Mouse (Mus musculus): ENCODE measurements around the gene Pilra.

Gene Pilra

DNA sequence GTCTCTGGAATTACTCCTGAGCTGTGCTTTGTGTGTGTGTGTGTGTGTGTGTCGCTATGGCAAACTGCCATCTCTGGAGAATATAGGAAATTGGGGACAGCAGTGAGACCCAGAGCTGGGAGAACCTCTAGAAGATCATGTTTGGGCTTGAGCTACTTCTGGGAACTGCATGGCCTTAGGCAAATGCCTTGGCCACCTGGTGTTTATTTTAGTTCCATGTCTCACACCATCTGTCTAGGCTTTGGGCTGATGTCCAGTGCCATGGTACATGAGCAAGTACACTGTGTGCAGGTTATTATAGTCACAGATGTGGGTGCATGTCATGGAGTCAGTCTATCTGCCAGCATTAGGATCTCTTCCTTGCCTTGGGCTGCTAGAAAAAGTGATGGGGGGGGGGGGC is 13.5 kb downstream of the Pilra start:
- no peak for DNase-seq

DNA sequence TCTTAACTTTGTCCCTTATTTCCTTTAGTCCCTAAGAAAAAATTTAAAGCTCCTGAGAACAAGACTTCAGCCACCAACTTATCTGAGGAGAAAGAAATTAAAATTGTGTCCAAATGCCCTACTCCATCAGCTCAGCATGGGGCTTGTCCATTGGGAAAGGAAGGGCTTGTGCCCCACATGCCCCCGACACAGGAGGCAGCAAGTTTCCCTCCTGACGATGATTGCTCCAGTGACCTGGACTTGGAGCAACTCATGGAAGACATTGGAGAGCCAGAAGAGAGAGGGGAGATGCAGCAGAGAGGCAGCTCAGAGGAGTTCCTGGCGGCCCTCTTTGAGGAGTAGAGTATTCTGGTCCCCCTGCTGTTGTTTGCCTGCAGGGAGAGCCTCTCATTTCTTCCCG is 14.0 kb downstream of the Pilra start:
- DNase-seq, result no peak

DNA sequence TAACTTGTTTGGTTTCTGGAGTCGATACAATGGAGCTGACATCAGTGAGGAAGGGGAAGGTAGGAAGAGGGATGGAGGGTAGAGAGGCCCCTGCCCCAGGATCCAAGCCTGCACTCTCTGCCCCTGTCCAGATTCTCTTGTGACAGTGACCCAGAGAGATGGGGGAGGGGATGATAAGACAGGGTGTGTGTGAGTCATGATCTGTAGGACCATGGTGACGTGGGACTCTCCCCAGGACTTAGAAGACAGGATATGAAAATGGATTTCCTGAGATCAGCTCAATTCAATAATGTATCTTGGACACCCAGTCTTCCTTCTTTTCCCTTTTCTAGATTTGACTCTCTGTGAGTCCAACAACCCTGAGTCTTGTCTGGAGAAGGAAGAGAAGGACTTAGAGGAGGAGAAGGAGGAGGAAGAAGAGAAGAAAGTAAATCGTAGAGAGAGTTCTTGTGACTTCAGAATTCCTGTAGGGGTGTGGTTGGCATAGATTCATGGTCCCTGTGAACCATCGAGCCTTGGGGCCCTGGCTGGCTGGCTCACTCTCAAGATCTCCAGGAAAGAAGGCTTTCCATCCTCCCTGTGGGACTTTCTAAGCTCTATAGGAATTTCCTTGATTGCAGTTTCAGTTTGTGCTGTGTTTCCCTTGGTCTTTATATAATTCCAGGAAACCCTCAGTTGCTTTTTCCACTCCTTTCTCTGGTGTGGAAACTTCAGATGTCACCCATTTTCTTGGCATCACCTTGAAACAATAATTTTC is 18.4 kb downstream of the Pilra start:
- no peak for DNase-seq

DNA sequence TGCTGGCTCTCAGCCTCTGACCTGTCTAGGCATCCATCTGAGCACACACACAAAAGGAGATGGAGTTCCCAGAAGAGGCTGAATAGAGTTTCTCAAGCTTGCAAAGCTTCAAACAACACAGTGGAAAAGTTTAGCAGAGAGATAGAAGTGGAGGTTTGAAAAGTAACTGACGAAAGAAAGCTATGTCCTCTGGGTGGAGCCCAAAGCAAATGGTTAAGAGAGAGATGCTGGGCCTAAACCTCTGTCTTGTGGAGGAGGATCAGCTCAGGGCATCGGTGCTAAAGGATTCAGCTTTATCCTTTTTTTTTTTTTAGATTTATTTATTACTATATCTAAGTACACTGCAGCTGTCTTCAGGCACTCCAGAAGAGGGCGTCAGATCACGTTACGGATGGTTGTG is 27.8 kb downstream of the Pilra start:
- DNase-seq, result no peak

DNA sequence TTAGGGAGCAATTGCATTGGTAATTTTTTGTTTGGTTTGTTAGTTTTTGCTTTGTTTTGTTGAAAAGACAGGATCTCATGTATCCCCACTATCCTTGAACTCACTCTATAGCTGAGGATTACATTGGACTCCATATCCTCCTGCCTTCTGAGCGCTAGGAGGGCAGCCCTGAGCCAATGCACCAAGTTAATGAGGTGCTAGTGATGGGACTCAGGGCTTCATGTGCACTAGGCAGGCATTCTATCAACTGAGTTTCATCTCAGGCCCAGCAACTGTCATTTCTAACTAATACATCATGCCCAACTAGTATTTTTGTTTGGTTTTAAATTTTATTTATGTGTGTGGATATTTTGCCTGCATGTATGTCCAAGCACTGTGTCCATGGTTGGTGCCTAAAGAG is 29.9 kb downstream of the Pilra start:
- DNase-seq, result no peak

GRCm38 (mm10) chr5:137800917-137801316 is 35.2 kb downstream of the Pilra start:
- DNase-seq, result no peak

DNA sequence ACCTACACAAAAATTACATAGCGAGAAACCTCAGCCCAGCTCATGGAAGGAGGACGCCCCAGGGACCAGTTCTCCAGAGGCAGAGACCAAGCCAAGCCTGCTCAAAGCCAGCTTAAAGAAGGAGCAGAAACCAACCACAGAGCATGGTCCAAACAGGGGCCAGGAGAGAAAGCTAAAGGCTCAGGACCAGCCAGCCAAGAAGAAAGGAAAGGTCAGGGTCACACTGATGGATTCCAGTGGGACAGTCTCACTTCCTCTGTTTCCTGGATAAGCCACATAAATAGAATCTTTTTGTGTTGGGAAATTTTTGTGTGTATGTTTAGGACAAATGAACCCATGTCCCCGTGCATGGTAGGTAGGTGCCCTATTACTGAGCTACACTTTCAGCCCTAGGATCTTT is 39.5 kb downstream of the Pilra start:
- DNase-seq, result no peak

GRCm38 (mm10) chr5:137791553-137791952 is 44.5 kb downstream of the Pilra start:
- no peak for DNase-seq

GRCm38 (mm10) chr5:137788946-137789531 is 47.0 kb downstream of the Pilra start:
- DNase-seq, result no peak

- peak; percentile 54 for DNase-seq
These were observed 47.9 kb downstream of the Pilra start for GRCm38 (mm10) chr5:137788171-137788570.

DNA sequence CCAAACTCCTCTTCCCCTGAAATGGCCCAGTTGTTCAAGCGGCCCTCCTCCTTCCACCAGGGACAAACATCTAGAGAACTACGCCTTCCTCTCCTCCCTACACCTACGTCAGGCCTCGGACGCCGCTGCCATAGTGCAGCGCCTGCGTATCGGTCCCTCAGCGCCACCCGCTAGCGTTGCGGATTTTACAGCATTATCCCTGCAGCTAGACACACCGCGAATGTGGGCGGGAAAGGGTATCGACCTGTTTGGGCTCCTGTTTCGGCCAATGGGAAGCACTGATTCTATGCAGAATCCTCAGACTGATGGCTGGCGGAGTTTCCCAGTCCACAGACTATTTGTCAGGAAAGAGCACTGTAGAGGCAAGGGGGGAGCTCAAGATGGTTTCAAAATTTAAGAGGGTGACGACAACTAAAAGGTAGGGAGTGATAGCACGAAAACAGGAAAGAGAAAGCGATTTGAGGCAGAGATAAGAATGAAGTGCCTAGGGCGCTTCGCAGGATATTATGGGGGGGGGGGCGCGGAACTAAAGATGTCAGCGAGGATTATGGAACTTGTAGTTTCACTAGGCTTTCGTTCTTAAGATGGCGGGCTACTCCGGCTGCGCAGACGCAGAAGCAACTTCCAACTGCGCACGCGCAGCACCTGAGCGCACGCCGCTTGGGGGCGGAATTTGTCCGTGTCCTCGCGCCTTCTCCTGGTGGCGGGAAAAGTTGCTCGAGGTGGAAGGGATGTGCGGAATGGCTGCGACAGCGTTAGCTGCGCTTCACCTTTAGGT is 48.7 kb downstream of the Pilra start, which contains the start of the genes Mepce and Zcwpw1:
TSS of gene Mepce (minus strand) at position 505 of the 778 bp plus-strand sequence.
TSS of gene Zcwpw1 (plus strand) at position 648 of the 778 bp plus-strand sequence.
- DNase-seq, result peak; percentile 95

GRCm38 (mm10) chr5:137786109-137786942 is 49.8 kb downstream of the Pilra start:
- DNase-seq, result peak; percentile 100

DNA sequence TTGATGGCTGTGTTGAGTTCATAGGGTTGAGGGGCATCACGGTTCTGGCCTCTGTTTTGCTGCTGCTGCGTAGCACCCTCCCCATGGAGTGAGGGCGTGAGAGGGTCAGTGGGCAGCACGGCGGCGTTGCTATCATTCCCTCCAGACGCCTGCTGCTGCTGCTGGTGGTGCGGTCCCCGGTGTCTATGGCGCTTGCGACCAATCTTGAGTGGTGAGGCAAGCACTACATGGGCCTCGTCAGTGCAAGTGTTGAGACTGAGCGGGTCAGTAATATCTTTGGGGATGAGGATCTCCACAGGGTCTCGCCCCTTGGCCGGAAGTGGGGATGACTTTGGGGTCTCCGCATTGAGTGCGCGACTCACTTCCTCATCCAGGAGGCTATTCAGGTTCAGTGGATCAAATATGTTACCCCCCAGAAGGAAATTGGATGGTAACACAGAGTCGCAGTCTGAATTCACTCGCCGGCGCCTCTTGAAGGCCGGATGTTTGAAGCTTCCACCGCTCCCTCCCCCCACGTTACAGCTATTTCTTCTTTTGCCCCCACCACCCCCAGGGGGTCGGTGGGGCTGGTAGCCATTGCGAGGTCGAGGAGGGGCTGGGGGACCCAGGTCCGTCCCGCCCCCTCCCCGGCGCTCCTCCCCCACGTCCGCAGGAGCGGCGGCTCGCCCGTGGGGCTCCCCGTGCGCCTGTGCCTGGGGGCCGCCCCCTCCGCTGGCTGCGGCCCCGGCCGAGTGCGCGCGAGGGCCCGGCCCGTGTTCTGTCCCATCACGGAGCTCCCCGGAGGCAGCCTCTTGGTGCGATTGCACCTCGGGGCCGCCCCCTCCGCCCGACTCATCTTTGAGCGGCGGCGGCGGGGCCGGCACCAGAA is 50.7 kb downstream of the Pilra start:
- DNase-seq, result no peak

DNA sequence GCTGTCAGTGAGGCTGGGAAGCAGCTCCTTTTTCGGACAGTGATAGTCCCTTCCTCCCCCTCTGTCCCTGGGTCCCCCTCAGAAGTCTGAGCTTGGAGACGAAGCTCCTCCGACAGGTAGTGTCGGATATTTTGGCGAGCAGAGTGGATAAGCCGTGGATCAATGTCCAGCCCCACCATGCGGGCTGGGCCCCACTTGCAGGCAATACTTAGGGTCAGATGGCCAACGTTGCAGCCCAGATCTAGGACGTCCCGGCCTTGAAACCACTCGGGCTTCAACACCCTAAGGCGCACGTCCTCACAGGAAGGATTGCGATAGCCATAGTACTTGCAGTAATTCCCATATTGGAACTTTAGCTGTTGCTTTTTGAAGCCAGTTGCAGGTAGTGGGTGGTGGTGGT is 51.5 kb downstream of the Pilra start:
- no peak for DNase-seq

GRCm38 (mm10) chr5:137783901-137784540 is 52.1 kb downstream of the Pilra start:
- DNase-seq, result no peak

GRCm38 (mm10) chr5:137782776-137783522 is 53.1 kb downstream of the Pilra start:
- no peak for DNase-seq

DNA sequence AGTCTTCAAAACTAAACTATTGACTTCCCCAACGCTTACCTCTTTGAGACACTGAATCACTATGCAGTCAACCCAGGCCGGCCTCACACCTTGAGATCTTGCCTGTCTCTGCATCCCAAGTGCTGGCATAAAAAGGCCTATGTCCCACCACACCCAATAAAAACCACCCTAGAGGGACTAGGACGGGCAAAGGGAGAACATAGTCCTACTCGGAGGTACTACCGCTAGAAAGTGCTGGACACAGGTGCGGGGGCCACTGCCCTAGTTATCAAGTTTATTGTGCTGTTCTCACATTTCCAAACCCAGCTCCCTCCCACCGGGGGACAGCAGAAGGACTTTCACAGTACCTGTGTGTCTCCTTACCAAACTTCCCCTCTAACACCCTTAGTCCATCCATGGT is 54.4 kb downstream of the Pilra start:
- no peak for DNase-seq

DNA sequence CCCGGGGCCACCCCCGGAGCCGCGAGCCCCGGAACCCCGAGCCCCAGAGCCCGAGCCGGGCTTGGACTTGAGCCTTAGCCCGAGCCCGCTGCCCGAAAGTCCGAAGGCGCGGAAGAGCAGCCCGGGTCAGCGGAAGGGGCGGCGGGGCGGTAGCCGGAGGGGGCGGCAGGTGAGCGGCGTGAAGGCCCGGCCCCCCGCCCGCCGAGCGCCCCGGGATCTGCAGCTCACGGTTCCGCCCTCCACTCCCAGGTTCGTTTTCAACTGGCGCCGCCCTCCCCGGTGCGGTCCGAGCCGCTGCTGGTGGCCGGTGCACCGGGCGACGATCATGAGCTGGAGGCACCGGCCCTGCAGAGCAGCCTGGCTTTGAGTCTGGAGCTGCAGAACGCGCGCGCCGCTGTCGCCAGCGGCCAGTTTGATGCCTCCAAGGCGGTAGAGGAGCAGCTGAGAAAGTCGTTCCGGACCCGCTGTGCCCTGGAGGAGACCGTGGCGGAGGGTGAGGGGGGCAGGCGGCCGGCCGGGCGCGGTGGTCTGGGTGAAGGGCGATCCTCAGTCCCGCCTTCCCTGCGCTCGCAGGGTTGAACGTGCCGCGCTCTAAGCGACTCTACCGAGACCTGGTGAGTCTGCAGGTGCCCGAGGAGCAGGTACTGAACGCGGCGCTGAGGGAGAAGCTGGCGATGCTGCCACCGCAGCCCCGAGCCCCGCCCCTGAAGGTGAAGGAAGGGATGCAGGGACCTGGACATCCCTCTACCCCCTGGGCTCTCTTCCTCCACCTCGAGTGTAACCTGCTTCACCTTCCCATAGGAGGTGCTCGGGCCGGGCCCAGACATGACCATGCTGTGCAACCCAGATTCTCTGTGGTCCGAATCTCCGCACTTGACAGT is 56.8 kb downstream of the Pilra start:
- no peak for DNase-seq

DNA sequence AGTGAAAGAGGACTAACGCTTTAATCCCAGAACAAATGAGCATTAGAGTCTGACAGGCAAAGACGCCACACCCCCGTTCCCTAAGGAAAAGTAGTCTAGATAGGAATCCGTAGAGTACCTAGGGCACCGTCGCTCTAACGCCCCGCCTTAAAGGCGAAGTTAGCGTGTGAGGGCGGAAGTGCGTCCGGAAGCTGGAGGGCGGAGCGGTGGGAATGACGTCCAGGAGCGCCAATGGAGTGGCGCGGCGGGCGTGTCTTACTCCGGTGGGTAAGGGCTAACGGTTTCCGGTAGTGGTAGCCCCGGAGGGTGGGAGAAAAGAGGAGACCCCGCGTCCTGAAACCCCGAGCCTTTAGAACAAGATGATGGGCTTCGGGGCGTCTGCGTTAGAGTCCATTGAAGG is 57.4 kb downstream of the Pilra start, which contains the start of gene Ppp1r35:
TSS of gene Ppp1r35 (plus strand) at position 215 of the 400 bp plus-strand sequence.
- peak; percentile 96 for DNase-seq
